Mouse (Mus musculus): Measurements from ENCODE around the gene Ngdn. TPM values are rescaled to one million over a fixed set of nuclear protein-coding genes. Genes with fewer than 3 reads are reported as not detected.
"Not testable (repeated sequence)": the region's sequence is repeated elsewhere in the genome, so short reads cannot be mapped to it uniquely, and the experiment has no call there.

Gene Ngdn
- total RNA-seq, 2 experiments from 2014 or later = 30.7 to 33.8 TPM

DNA sequence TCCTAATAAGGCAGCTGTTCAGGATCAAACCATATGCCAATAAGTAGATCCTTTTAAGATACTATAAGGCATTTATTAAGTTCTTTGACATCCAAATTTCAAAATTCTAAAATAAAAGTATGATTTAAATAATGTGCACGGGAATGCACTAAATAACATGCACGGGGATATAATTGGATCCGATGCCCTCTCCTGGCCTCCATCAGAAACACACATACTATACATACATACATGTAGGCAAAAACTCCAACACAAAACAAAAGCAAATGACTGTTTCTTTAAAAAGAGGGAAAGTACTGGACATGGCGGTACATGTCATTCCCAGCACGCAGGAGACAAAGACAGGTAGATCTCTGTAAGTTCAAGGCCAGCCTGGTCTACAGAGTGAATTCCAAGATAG is 15.4 kb upstream of the Ngdn start:
- not testable (repeated sequence) for DNase-seq

GRCm38 (mm10) chr14:55000814-55001213 is 14.4 kb upstream of the Ngdn start:
- no peak for DNase-seq

- no peak for DNase-seq
These were observed 13.8 kb upstream of the Ngdn start for GRCm38 (mm10) chr14:55001446-55001845.

GRCm38 (mm10) chr14:55001938-55002686 is 13.1 kb upstream of the Ngdn start:
- DNase-seq = no peak

- no peak for DNase-seq
These were observed 12.6 kb upstream of the Ngdn start for GRCm38 (mm10) chr14:55002687-55003120.

- no peak for DNase-seq
These were observed 11.1 kb upstream of the Ngdn start for GRCm38 (mm10) chr14:55003878-55004855.

DNA sequence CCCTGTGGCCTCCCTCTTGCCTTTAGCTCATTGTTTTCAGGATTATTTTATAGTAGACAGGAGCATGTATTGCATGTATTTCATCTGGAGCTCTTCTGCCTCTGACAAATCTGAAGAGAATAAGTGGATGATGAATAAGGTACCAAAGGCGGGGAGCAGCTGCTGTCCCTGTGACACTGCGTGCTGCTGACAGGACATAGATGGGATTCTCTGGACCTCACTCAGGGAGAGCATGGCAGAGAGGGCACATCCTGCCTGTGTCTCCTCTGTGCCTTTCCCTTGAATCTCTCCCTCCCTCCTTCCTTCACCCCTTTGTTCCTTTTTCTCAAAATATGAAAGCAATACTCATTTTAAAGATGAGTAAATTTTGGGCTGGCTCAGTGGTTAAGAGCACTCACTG is 9.7 kb upstream of the Ngdn start:
- DNase-seq = no peak

GRCm38 (mm10) chr14:55005967-55006366 is 9.3 kb upstream of the Ngdn start:
- DNase-seq = no peak

- no peak for DNase-seq
These were observed 8.7 kb upstream of the Ngdn start for GRCm38 (mm10) chr14:55006541-55006940.

DNA sequence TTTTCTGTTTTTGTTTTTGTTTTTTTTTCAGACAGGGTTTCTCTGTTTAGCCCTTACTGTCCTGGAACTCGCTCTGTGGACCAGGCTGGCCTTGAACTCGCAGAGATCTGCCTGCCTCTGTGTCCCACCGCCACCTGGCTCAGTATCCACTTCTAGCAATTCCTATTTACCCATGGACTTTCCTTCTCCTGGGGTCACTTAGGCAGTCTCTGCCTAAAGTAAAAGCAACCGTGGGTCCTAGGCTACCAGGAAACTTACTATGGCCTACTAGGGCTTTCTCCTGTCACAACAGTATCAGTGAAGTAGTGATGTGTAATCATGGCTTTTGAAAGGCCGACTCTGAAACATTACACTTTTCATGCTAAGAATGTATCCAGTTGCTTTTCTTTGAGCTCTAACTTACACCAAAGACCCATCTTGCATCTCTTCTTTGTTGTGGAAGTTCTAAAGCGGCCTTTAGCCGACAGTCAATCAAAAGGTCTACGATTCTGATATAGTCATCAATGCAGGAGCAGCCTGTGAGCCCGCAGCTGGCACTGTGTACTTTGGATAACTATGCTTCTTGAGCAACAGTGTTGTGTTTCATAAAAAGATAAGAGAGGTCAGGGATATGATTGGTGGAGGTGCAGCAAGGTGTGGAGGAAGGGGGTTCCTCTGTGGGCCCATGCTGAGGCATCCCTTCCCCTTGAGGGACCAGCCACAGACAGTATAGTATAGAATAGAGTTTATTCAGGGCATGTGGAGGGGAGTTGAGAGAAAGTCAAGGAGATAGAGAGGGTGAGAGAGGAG is 7.9 kb upstream of the Ngdn start:
- DNase-seq = no peak

DNA sequence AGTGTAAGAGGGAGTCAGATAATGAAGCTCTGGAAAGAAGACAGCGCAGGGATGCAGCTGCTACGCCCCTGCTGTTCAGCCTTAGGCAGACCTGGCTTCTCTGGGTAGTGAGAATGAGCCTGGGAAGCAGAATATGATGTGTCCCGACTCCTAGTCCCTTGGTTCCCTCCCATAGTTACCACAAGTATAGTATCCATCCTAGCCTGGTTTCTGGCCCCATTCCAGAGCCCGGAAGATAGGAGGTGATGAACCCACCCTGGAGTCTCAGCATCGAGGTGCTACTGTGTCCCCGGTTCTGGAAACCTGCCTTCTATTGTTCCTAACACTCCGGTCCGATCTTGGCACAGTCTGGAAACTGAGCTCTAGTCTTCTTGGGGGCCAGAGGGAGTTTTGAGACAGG is 6.8 kb upstream of the Ngdn start:
- DNase-seq = no peak

GRCm38 (mm10) chr14:55011116-55011515 is 4.1 kb upstream of the Ngdn start:
- no peak for DNase-seq

GRCm38 (mm10) chr14:55014591-55014990 is 663 bp upstream of the Ngdn start:
- DNase-seq = no peak

- no peak for DNase-seq
These were observed 485 bp downstream of the Ngdn start for GRCm38 (mm10) chr14:55015767-55016111.

DNA sequence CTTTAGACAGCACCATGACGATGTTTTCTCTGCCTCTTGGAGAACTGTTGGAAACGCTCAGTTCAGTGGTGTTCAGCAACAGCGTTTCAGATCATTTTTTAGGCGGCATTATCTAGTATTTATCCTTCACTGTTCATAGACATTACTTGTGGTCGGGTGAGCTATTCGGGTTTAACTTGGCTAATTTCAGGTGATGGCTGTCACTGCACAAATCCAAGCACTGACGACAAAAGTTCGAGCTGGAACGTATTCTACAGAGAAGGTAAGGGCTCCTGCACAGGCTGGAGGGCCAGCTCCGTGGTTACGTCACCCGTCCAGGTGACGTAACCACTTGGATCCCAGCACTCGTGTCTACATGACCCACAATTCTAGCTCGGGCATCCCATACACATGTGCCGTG is 1.6 kb downstream of the Ngdn start:
- DNase-seq = no peak

DNA sequence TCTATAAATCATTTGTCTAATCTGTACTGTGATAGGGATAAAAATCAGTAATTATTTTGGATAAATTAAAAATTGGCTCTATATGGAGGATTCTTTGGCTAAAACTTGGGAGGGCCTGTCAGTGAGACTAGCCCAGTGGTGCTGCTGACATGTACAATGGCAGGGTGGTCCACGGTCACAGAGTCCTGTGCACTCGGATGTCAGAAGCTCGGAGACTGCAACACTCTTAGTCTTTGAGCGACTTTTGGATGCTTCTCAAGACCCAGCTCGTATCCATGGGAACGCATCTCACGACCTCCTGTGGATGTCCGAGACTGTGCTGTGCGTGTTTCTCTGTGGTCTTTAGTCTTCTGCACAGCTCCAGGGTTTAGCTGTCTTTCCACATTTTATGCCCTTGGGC is 5.1 kb downstream of the Ngdn start:
- no peak for DNase-seq

GRCm38 (mm10) chr14:55023011-55023410 is 7.8 kb downstream of the Ngdn start:
- DNase-seq = no peak

DNA sequence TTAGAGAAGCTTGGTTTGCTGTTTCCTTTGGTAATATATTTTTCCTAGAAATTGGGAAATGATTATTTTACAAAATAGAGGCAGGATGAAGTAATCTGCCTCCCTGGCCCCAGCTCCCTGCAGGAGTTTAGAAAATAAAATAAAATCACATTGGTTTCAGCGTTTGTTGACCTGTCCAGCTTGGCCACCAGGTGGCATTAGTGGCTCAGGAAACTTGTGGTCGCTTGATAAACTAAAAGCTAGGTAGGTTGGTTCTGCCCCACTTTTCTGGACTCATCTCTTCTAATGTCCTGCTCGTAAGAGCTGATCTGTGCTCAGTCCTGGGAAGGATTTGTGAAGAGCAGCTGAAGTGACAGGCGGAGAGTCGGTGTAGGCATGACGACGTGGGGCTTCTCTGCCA is 9.0 kb downstream of the Ngdn start:
- DNase-seq = peak; percentile 49 to 57

GRCm38 (mm10) chr14:55025527-55025926 is 10.3 kb downstream of the Ngdn start:
- DNase-seq = no peak

DNA sequence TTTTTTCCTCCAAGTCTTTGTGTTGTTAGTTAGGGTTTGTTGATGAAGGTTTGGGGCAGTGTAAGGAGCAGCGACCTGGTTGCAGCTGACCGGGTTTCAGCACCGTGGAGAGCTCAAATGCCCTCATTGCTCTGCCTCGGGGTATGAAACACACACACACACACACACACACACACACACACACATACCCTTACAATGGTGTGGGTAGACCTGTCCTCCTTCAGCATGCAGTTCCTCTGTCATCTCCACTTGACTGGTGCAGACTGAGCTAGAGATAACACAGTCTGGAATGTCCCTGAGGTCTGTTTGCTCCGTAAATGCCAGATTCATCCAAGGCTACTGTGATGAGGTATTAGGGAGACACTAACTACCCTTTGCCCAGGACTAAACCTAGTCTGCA is 12.0 kb downstream of the Ngdn start:
- no peak for DNase-seq

GRCm38 (mm10) chr14:55027653-55028052 is 12.4 kb downstream of the Ngdn start:
- no peak for DNase-seq

DNA sequence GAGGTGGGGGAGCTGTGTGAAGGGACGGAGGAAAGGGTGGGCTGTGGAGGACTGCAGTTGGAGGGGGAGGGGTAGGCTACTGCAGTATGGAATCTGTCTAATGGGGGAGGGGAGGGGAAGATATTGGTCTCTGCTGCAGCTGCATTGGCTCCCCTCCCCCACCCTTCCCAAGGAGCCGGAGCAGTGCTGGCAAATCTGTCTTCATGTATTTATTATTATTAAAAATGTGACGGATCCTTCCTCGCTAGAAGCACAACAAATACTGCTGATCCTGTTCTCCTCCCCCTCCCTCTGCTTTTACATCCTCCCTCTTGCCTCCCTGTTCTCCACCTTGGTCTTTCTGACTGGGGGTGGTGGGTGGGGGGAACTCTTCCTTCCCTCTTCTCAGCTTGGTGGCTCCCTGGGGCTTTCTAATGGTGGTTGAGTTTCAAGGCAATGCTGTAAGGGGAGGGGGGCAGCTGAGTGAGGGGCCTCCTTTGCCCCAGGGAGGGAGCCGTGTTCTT is 13.1 kb downstream of the Ngdn start:
- no peak for DNase-seq

All from layer of hippocampus, postnatal 36 days (tissue).